Mouse (Mus musculus) bone marrow, adult 2 months (tissue): ENCODE measurements around the gene Vmn1r168. TPM values are rescaled to one million over a fixed set of nuclear protein-coding genes. Genes with fewer than 3 reads are reported as not detected.
"Not testable (repeated sequence)": the region's sequence is repeated elsewhere in the genome, so short reads cannot be mapped to it uniquely, and the experiment has no call there.

ENCODE experiments used
- H3K27ac ChIP-seq: fragments of 200-500 bp; 2 replicates; pipeline ENCODE4 v1.5.1; 2012; ENCODE audit warnings: low read depth, mild to moderate bottlenecking, control low read depth, inconsistent platforms, low read length; ENCODE audit not compliant: control insufficient read depth, poor library complexity, insufficient read depth
- H3K4me1 ChIP-seq: fragments of 200-500 bp; 2 replicates; pipeline ENCODE4 v1.6.1; 2011; ENCODE audit warnings: low read length; ENCODE audit not compliant: control insufficient read depth, insufficient read depth
- H3K4me3 ChIP-seq: fragments of 200-500 bp; replicated peaks from 2 replicates; pipeline ENCODE3; 2011; ENCODE audit warnings: mild to moderate bottlenecking, low read depth, low read length, control low read depth; ENCODE audit not compliant: control insufficient read depth
- WGBS: fragments of 180-500 bp; shearing (Covaris S2); methylation state at CpG from one replicate; pipeline ENCODE4 v1.1.7; 2018; 5-methylcytosine and 5-hydroxymethylcytosine counted together
- polyA plus RNA-seq: library from polyadenylated mRNA; stranded (reverse); fragments of >200 nt; gene quantifications from 2 replicates; pipeline ENCODE4 v1.2.4, GENCODE M21; 2011; ENCODE audit warnings: low replicate concordance; ENCODE audit not compliant: missing spikeins, insufficient read depth, insufficient read length

Vmn1r168 gene
- 0.16 TPM in 1 of 2 replicates, not detected in the other for polyA plus RNA-seq

DNA sequence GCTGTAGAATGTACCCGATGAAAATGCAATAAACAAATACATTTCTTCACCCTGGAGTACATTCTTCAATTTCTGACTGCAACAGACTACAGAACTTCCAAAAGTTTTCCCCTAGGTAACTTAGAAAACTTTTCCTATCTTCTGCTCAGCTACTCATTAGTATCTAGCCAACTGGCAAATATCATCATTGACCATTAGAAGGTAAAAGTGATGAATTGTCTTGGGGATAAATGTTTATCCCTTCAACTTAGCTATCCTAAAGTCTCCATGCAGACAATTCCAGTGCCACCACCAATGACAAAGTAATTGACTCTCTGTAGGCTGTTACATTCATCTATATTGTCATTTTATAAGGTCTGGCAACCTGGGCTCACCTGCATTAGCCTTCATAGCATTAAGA, at the start of gene Vmn1r168:
TSS of gene Vmn1r168 (plus strand) at position 301 of the 400 bp plus-strand sequence.
- H3K4me1 ChIP-seq, H3K4me3 ChIP-seq, H3K27ac ChIP-seq: not testable (repeated sequence)
- WGBS, result no CpG with 5 or more reads among the region's 1 CpGs

DNA sequence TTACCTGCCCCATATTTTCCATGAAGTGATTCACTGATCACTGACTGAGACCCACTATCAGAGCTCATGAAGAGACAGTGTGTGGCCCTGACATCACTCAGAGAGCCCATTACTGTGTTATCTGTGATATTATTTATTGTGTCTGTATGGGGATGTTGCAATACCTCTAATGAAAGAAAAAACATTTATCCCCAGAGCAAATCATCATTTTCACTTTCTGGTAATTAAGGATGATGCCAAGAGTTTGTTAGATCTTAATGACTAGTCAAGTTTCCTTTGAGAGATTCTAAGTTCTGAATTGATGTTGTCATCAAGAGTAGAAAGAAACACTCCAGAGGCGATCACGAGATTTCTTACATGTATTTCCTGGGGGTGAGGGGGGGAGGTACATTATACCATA, 32.4 kb upstream of the Vmn1r168 start, which contains the start of gene Vmn1r167:
TSS of gene Vmn1r167 (minus strand) at position 101 of the 400 bp plus-strand sequence.
- not testable (repeated sequence) for H3K4me3 ChIP-seq, H3K27ac ChIP-seq, H3K4me1 ChIP-seq
- WGBS, result 85% methylated on average over 2 of the region's 2 CpGs

DNA sequence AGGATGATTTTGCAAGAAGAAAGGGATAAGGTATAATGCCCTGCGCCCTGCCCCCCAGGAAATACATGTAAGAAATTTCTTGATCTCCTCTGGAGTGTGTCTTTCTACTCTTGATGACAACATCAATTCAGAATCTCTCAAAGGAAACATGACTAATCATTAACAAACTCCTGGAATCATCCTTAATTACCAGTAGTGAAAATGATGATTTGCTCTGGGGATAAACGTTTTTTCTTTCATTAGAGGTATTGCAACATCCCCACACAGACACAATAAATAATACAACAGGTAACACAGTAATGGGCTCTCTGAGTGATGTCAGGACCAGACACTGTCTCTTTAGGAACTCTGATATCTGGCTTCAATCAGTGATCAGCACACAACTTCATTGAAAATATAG, 35.7 kb downstream of the Vmn1r168 start, which contains the start of gene Vmn1r169:
TSS of gene Vmn1r169 (plus strand) at position 301 of the 400 bp plus-strand sequence.
- H3K4me1 ChIP-seq, H3K27ac ChIP-seq, H3K4me3 ChIP-seq: not testable (repeated sequence)
- WGBS, result 72% methylated on average over 1 of the region's 2 CpGs

Other genes with a start within 250 kb of the Vmn1r168 start
- 1.5 TPM in 1 of 2 replicates, not detected in the other for gene Nlrp4e, start 238.5 kb upstream of the Vmn1r168 start, polyA plus RNA-seq
- gene Nlrp5, start 153.8 kb upstream of the Vmn1r168 start, polyA plus RNA-seq, result not detected in 2 replicates
- not detected in 2 replicates for gene Vmn1r167, start 32.5 kb upstream of the Vmn1r168 start, polyA plus RNA-seq
- gene Vmn1r169, start 35.8 kb downstream of the Vmn1r168 start, polyA plus RNA-seq, result not detected in 2 replicates
- gene Vmn1r170, start 66.4 kb downstream of the Vmn1r168 start, polyA plus RNA-seq, result not detected in 2 replicates
- gene Vmn1r171, start 91.0 kb downstream of the Vmn1r168 start, polyA plus RNA-seq, result not detected in 2 replicates
- not detected in 2 replicates for gene Vmn1r172, start 118.6 kb downstream of the Vmn1r168 start, polyA plus RNA-seq
- gene Vmn1r173, start 161.0 kb downstream of the Vmn1r168 start, polyA plus RNA-seq, result not detected in 2 replicates
- gene Vmn1r174, start 212.5 kb downstream of the Vmn1r168 start, polyA plus RNA-seq, result not detected in 2 replicates